30 mouse cellular contexts compared by ENCODE assay signal in the genomic region with DNA sequence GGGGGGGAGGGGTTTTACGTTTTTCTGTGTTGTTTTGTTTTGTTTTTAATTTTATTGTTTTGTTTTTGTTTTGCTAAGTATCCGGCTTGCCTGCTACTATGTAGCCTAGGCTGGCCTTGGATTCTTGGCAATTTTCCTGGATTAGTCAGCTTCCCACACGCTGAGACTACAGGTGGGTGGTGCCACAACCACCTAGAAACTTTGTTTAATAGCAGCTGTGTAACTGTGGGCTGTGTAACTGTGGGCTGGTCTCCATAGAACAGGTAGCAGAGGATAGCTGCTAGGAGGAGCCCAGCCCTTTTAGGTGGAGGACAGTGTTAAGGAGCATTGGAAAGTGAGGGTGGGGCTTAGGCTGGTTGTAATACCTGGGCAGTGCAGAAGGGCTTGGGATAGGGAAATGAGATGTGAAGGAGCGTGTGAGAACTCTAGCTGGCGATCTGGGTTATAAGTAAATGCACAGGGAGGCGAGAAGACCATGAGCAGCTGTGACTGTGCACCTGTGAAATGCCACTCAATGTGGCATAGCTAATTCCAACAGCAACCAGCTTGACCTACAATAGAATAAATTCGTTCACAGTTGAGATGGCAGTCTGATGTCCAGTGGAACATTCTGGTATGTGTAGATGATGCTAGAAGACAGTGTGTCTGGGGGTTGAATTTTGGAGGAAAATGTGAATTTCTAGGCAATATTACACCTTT. TPM values are rescaled to one million over a fixed set of nuclear protein-coding genes. Genes with fewer than 3 reads are reported as not detected.
A peak's percentile ranks its signal among the peaks of the same experiment; 100 is the strongest.
DNase-seq lines count a peak whose midpoint lies in the region; ATAC-seq lines count a peak whose summit lies in the region.
"Had no signal": no experiment of that assay in that cellular context is flagged by ENCODE, and none has a peak within 500 bp of the region (broad histone marks: within the 10 kb centered on the region; RNA-seq: fewer than 3 reads in every experiment).

No protein-coding gene starts in this region.

- 0 out of 2 replicates have a peak, but pooled peaks have one; percentile 55 for ATAC-seq in intestine, embryonic 15.5 days
- ATAC-seq in intestine, embryonic 16.5 days = no peak
- ATAC-seq: hindbrain, postnatal 0 days; intestine, postnatal 0 days; midbrain, embryonic 13.5 days had no signal

- H3K4me3 ChIP-seq in intestine, embryonic 15.5 days (replicated peaks) = no peak overlapping the region
- H3K4me3 ChIP-seq in intestine, embryonic 16.5 days (ENCODE audit: low read length) = no peak overlapping the region
- H3K4me3 ChIP-seq: embryonic facial prominence, embryonic 15.5 days; forebrain, embryonic 12.5 days; heart, embryonic 10.5 days; hindbrain, embryonic 12.5 days; limb, embryonic 12.5 days; liver, embryonic 15.5 days; lung, embryonic 15.5 days; midbrain, embryonic 13.5 days; neural tube, embryonic 15.5 days; stomach, embryonic 15.5 days had no signal

- no peak overlapping the region for H3K9ac ChIP-seq in intestine, embryonic 15.5 days
- no peak overlapping the region for H3K9ac ChIP-seq in intestine, embryonic 16.5 days (ENCODE audit: low read depth, low read length)
- H3K9ac ChIP-seq: embryonic facial prominence, embryonic 15.5 days; forebrain, embryonic 12.5 days; forebrain, postnatal 0 days; hindbrain, embryonic 12.5 days; limb, embryonic 12.5 days; liver, embryonic 15.5 days; lung, embryonic 15.5 days; midbrain, embryonic 13.5 days; neural tube, embryonic 15.5 days; stomach, embryonic 15.5 days had no signal

- DNase-seq in adrenal gland, postnatal 14 days = peak; percentile 25
- no peak for DNase-seq in adrenal gland, postnatal 4 days (ENCODE audit: low spot score in 2 of 2)
- DNase-seq in testis, postnatal 14 days (ENCODE audit: low spot score) = peak; percentile 63
- DNase-seq in testis, postnatal 10 days (ENCODE audit: low spot score) = no peak
- no peak for DNase-seq in yolk sac, embryonic 10.5 days (ENCODE audit: low spot score)
- no peak for DNase-seq in right cerebral cortex, postnatal 36 days (ENCODE audit: low spot score in 2 of 2)
- DNase-seq: cerebellum, adult 18-20 months; heart, postnatal 36 days; kidney, postnatal 4 days; retina, postnatal 1 day had no signal

- 69% methylated on average over 7 of the region's 7 CpGs for WGBS in intestine, embryonic 15.5 days
- WGBS in intestine, embryonic 16.5 days = 71% methylated on average over 7 of the region's 7 CpGs

- no peaks in the 10 kb centered on the region for H3K9me3 ChIP-seq in intestine, embryonic 15.5 days
- H3K9me3 ChIP-seq in intestine, embryonic 16.5 days (ENCODE audit: control insufficient read depth, low read length) = no peaks in the 10 kb centered on the region
- H3K9me3 ChIP-seq: embryonic facial prominence, embryonic 15.5 days; forebrain, embryonic 12.5 days; heart, embryonic 10.5 days; hindbrain, embryonic 12.5 days; limb, embryonic 12.5 days; liver, embryonic 15.5 days; lung, embryonic 15.5 days; midbrain, embryonic 13.5 days; neural tube, embryonic 15.5 days; stomach, embryonic 15.5 days had no signal

- H3K27me3 ChIP-seq in intestine, embryonic 15.5 days (replicated peaks) = no peaks in the 10 kb centered on the region
- no peaks in the 10 kb centered on the region for H3K27me3 ChIP-seq in intestine, embryonic 16.5 days (replicated peaks; ENCODE audit: control insufficient read depth, insufficient read depth, low read length)
- H3K27me3 ChIP-seq: embryonic facial prominence, embryonic 15.5 days; forebrain, embryonic 12.5 days; hindbrain, embryonic 12.5 days; limb, embryonic 12.5 days; liver, embryonic 15.5 days; lung, embryonic 15.5 days; midbrain, embryonic 13.5 days; neural tube, embryonic 15.5 days; stomach, embryonic 15.5 days had no signal

- no peak overlapping the region for H3K27ac ChIP-seq in intestine, embryonic 15.5 days
- H3K27ac ChIP-seq in intestine, embryonic 16.5 days (ENCODE audit: low read length) = no peak overlapping the region
- H3K27ac ChIP-seq: embryonic facial prominence, embryonic 15.5 days; forebrain, embryonic 12.5 days; heart, embryonic 10.5 days; hindbrain, embryonic 12.5 days; hindbrain, postnatal 0 days; kidney, postnatal 0 days; limb, embryonic 12.5 days; liver, embryonic 15.5 days; lung, embryonic 15.5 days; macrophage; midbrain, embryonic 13.5 days; neural tube, embryonic 15.5 days; stomach, embryonic 15.5 days had no signal

- H3K4me2 ChIP-seq in intestine, embryonic 15.5 days (replicated peaks) = no peak overlapping the region
- H3K4me2 ChIP-seq in intestine, embryonic 16.5 days (ENCODE audit: low read depth, low read length) = no peak overlapping the region
- H3K4me2 ChIP-seq: embryonic facial prominence, embryonic 15.5 days; forebrain, embryonic 12.5 days; hindbrain, embryonic 12.5 days; limb, embryonic 12.5 days; liver, embryonic 15.5 days; lung, embryonic 15.5 days; midbrain, embryonic 13.5 days; neural tube, embryonic 15.5 days; stomach, embryonic 15.5 days had no signal

- no peaks in the 10 kb centered on the region for H3K36me3 ChIP-seq in intestine, embryonic 15.5 days
- no peaks in the 10 kb centered on the region for H3K36me3 ChIP-seq in intestine, embryonic 16.5 days (ENCODE audit: control insufficient read depth, insufficient read depth, low read length)
- H3K36me3 ChIP-seq: embryonic facial prominence, embryonic 15.5 days; forebrain, embryonic 12.5 days; G1E; heart, embryonic 10.5 days; hindbrain, embryonic 12.5 days; limb, embryonic 12.5 days; liver, embryonic 15.5 days; lung, embryonic 15.5 days; midbrain, embryonic 13.5 days; neural tube, embryonic 15.5 days; stomach, embryonic 15.5 days had no signal

- H3K4me1 ChIP-seq in intestine, embryonic 15.5 days (replicated peaks) = no peaks in the 10 kb centered on the region
- no peaks in the 10 kb centered on the region for H3K4me1 ChIP-seq in intestine, embryonic 16.5 days (ENCODE audit: control insufficient read depth, insufficient read depth, low read length)
- H3K4me1 ChIP-seq: forebrain, embryonic 12.5 days; hindbrain, embryonic 12.5 days; limb, embryonic 12.5 days; midbrain, embryonic 13.5 days; neural tube, embryonic 15.5 days; stomach, embryonic 15.5 days had no signal

RNA-seq across cellular contexts. Expression of a gene that starts 17.9 kb away (rescaled TPM):
- total RNA-seq in adrenal gland, postnatal 14 days (2021) = 1.2 TPM in 1 of 2 replicates, not detected in the other
- 1 to 10 TPM; 1.1 to 1.2 TPM for total RNA-seq in adrenal gland, postnatal 4 days (2021)
- 1.7 and 2.0 TPM in 2 replicates for polyA plus RNA-seq in intestine, embryonic 15.5 days (2015; fragmentation: Nextera tagmentation; extraction: Ambion mirVana)
- polyA plus RNA-seq in intestine, embryonic 16.5 days (2015; fragmentation: Nextera tagmentation; extraction: Ambion mirVana) = 1.0 and 1.4 TPM in 2 replicates
- total RNA-seq: heart, postnatal 36 days; hindbrain, postnatal 0 days; megakaryocyte-erythroid progenitor cell, adult 5-6 weeks; monocyte, adult 5-6 weeks had no signal

RNA-seq across cellular contexts. Expression of a gene that starts 18.2 kb away (rescaled TPM):
- 111 and 117 TPM in 2 replicates for total RNA-seq in adrenal gland, postnatal 14 days (2021)
- total RNA-seq in adrenal gland, postnatal 4 days (2021) = 100 to 1,000 TPM; 100 to 105 TPM
- polyA plus RNA-seq in intestine, embryonic 15.5 days (2015; fragmentation: Nextera tagmentation; extraction: Ambion mirVana) = 49.5 and 54.9 TPM in 2 replicates
- polyA plus RNA-seq in intestine, embryonic 16.5 days (2015; fragmentation: Nextera tagmentation; extraction: Ambion mirVana) = 18.0 and 34.2 TPM in 2 replicates

RNA-seq across cellular contexts. Expression of a gene that starts 33.2 kb away (rescaled TPM):
- 39.1 and 45.4 TPM in 2 replicates for total RNA-seq in adrenal gland, postnatal 14 days (2021)
- 10 to 100 TPM; 45.4 to 49.9 TPM for total RNA-seq in adrenal gland, postnatal 4 days (2021)
- polyA plus RNA-seq in intestine, embryonic 15.5 days (2015; fragmentation: Nextera tagmentation; extraction: Ambion mirVana) = 71.6 and 71.8 TPM in 2 replicates
- 56.3 and 66.2 TPM in 2 replicates for polyA plus RNA-seq in intestine, embryonic 16.5 days (2015; fragmentation: Nextera tagmentation; extraction: Ambion mirVana)

Comparison
In these comparisons a context has a peak if more than half of its experiments do, and no peak if none do; other contexts are left out.
1. DNase-seq: peak in adrenal gland, postnatal 14 days (single experiment) and testis, postnatal 14 days (single experiment); none in adrenal gland, postnatal 4 days (0 of 2), testis, postnatal 10 days (single experiment), yolk sac, embryonic 10.5 days (single experiment) and right cerebral cortex, postnatal 36 days (0 of 2).